Mouse (Mus musculus) embryonic fibroblast, embryonic 13.5 days (primary cell): ENCODE results near the gene Nudt3. TPM values are rescaled to one million over a fixed set of nuclear protein-coding genes. Genes with fewer than 3 reads are reported as not detected.

ENCODE experiments used
- H3K27ac ChIP-seq: 2 replicates; pipeline ENCODE4 v1.5.1; 2012; ENCODE audit warnings: low read length, control low read depth, inconsistent platforms; ENCODE audit not compliant: insufficient read depth
- H3K4me1 ChIP-seq: 2 replicates; pipeline ENCODE4 v1.6.1; 2011; ENCODE audit warnings: low read length; ENCODE audit not compliant: control insufficient read depth, insufficient read depth
- H3K4me3 ChIP-seq: 2 replicates; pipeline ENCODE4 v1.5.1; 2011; ENCODE audit warnings: mild to moderate bottlenecking, control low read depth, low read length; ENCODE audit not compliant: insufficient read depth
- CTCF ChIP-seq: IDR thresholded peaks from 2 replicates; pipeline ENCODE4 v1.5.1; 2011; ENCODE audit warnings: mild to moderate bottlenecking, control low read depth, low read length, moderate library complexity, borderline replicate concordance; ENCODE audit not compliant: insufficient read depth
- POLR2A ChIP-seq: IDR thresholded peaks from 2 replicates; pipeline ENCODE4 v1.6.1; 2011; ENCODE audit warnings: low read depth, mild to moderate bottlenecking, control low read depth, low read length, moderate library complexity
- polyA plus RNA-seq: library from polyadenylated mRNA; stranded (reverse); fragments of >200 nt; gene quantifications from 2 replicates; pipeline ENCODE4 v1.2.4, GENCODE M21; 2011; ENCODE audit warnings: low read depth; ENCODE audit not compliant: missing spikeins, insufficient read length

Nudt3 gene
- polyA plus RNA-seq, 1 experiment = 131 TPM

DNA sequence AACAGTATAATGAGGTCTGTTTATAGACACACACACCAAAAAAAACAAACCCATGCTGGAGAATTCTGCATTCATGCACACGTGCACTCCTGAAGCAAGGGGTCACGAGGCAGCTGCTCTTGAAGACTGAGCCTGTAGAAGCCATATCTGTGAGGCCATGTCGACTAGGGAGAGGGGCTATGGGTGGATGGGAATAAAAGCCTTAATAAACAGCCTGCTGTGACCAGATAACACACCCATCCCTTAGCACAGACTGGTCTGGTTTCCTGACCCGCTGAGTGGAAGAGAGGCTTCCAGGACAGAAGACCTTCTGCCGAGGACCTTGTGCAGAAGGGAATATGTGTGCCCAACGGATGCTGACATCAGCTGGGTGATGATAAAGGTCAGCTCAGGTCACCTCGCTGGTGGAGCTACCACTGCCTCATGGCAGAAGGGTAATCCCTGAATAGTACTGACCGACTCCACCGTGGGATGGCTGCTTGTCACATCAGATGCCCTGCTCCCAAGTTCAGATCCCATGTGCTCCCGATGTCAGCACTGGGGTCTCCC lies 49.4 kb downstream of the Nudt3 start:
- Histone ChIP-seq H3K4me3 (no peak overlapping the region), H3K4me1 (no peaks in the 10 kb centered on the region), H3K27ac (no peak overlapping the region)
- no peak for TF ChIP-seq POLR2A
- TF ChIP-seq CTCF = no peak

DNA sequence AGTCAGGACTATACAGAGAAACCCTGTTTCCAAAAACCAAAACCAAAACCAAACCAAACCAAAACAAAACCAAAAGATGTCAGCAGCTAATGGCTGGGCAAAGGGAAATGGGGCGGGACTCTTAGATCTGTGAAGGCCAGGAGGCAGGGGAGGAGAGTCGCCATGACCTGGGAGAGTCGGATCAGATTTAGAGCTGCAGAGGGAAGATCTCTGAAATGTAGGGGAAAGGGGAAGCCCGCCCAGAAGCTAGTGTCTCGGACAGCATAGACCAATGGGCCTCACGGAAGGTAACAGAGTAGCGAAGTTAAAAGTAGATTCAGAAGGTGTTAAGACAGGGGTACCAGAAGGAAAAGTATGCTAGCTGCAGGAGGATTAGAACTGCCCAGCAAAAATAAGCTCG lies 52.0 kb downstream of the Nudt3 start:
- Histone ChIP-seq H3K27ac (no peak overlapping the region), H3K4me3 (no peak overlapping the region), H3K4me1 (0 out of 2 replicates have a peak, but pooled peaks cover 1% of the 10 kb centered on the region)
- no peak for TF ChIP-seq CTCF
- TF ChIP-seq POLR2A = no peak

DNA sequence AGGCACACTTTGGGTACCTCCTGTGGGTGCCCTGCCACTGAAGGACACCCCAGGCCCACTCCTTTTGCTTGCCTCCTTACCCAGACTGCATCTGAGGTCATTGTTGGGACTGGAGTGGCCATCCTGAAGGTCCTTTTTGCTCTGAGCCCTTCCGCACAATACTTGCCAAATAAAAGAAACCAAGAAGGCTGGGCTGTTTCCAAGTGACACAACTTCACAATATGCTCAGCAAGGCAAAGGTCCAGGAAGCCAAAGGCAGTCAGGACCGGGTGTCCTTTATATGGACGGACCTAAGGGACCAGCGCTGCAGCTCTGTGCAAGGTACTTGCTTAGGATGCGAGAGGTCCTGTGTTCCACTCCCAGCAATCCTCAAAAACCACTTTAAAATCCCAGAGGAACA lies 55.1 kb downstream of the Nudt3 start:
- TF ChIP-seq CTCF (no peak), POLR2A (no peak)
- Histone ChIP-seq H3K4me1 (0 out of 2 replicates have a peak, but pooled peaks cover 6% of the 10 kb centered on the region), H3K27ac (no peak overlapping the region), H3K4me3 (no peak overlapping the region)

DNA sequence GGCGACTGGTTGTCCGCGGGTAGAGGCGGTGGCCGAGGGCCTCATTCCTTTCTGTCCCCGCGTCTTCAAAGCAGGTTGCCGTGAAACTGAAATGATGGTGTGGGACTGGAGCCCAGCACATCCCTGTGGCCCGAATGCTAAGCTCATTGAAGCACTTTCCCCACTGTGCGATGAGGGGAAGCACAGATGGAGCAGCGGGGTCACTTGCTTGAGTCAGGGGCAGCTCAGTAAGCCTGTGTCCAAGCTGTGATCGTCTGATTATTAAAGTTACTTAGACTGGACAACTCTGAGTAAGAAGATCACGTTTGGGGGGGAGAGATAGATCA lies 57.4 kb downstream of the Nudt3 start:
- TF ChIP-seq POLR2A (peak; percentile 75), CTCF (no peak)
- Histone ChIP-seq H3K4me3 (peak overlapping the region; percentile 35), H3K27ac (no peak overlapping the region), H3K4me1 (peaks cover 16% of the 10 kb centered on the region; the same call in 1 of the 2 replicates)

DNA sequence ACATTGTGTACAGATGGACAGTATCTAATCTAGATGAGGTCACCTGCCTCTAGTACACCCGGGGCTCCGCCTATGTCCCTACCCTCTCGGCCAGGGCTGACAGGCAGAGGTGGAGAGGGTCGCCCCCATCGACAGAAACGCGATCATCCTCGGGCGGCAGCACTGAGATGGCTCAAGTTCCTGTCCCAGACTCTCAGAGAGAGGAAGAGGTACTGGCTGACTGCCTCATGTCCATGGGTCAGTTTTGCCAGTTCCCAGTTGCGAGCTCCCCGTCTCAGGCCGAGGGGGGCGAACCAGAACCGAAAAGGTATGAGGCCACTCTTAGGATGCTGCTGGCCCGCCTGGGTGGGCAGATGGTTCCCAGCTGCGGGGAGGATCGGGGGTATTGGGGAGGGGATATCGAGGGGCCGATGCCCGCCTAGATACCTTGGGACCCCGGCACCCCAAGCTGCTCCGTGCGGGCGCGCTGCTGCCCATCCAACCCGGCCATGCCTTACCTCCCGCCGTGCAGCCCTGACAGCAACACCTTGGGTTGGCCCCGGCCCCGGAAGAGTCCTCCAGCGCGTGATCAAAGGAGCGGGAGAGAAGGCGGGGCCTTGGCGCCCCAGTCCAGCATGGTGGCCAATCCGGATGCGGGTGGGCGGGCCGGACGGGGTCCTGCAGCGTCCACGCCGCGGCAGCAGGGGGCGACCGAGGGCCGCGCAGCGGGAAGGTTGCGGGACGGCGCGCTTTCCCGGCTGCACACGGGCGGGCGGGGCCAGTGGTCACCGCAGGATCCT lies 57.9 kb downstream of the Nudt3 start, which contains the start of gene AI413582:
TSS of gene AI413582 (minus strand) at position 594 of the 779 bp plus-strand sequence.
- TF ChIP-seq POLR2A (no peak; the same call in none of the 2 replicates), CTCF (peak; percentile 67)
- Histone ChIP-seq H3K4me1 (peaks cover 19% of the 10 kb centered on the region; the same call in 1 of the 2 replicates), H3K27ac (no peak within 1 kb of the TSS; the same call in 1 of the 2 replicates), H3K4me3 (peak within 1 kb of the TSS; percentile 60)

DNA sequence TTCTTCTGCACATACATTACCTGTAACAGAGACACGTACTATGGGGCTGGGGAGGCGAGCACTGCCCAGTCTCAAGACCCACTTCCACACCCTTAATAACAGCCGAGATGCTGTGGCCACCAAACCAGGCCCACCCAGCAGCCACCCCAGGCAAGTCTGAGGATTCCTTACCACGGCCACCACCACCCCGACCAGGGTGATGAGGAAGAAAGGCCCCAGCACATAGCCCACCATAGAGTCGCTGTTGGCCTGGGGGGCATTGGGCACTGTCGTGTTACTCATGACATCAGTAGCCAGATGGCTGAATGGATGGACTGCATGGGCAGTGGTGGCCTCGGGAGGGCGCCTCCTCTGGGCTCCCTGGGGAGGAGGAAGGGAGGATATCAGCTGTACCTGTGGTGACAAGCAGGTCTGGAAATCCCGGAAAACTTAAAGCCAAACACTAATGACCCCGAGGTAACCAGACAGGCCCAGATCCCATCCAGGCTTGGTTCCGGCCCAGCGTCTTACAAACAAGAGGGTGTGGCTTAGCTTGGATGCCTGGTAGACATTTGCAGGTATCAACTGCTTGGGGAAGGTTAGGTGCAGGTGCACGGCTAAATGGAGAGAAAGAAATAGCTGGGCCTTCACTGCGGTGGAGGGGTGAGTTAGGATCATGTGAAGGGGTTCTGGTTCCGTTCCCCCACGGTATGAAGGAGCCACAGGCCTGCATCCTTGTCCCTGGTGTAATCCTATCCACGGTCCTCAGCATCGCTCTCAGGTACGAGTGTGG lies 58.7 kb downstream of the Nudt3 start:
- peaks cover 23% of the 10 kb centered on the region; the same call in 1 of the 2 replicates for H3K4me1 ChIP-seq
- no peak overlapping the region; the same call in 1 of the 2 replicates for H3K27ac ChIP-seq
- TF ChIP-seq POLR2A (0 out of 2 replicates have a peak, but pooled peaks have one; percentile 3), CTCF (peak; percentile 18; the same call in 1 of the 2 replicates)
- H3K4me3 ChIP-seq = peak overlapping the region; percentile 60

DNA sequence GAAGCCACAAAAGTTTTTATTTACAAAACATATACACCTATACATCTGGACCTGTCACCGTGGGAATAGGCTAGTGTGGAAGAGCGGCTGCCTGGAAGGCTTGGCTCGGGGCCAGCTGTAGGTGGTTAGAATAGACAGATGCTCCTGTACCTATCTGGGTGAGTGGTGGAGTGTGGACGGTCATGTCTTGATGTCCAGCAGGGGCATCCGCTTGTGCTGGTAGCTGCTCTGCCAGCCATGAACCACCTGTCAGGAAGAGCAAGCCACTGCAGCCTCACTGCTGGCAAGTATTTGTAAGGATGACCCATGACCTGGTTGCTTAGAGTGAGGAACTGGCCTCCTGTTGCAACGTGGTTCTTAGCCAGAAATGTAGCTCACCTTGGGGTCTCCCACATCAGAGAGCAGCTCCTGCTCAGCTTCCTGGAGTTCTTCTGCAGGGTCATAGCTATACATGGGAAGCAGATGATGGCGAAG lies 59.5 kb downstream of the Nudt3 start:
- peaks cover 23% of the 10 kb centered on the region; the same call in 1 of the 2 replicates for H3K4me1 ChIP-seq
- no peak overlapping the region for H3K4me3 ChIP-seq
- TF ChIP-seq POLR2A (0 out of 2 replicates have a peak, but pooled peaks have one; percentile 13), CTCF (no peak)
- no peak overlapping the region for H3K27ac ChIP-seq

DNA sequence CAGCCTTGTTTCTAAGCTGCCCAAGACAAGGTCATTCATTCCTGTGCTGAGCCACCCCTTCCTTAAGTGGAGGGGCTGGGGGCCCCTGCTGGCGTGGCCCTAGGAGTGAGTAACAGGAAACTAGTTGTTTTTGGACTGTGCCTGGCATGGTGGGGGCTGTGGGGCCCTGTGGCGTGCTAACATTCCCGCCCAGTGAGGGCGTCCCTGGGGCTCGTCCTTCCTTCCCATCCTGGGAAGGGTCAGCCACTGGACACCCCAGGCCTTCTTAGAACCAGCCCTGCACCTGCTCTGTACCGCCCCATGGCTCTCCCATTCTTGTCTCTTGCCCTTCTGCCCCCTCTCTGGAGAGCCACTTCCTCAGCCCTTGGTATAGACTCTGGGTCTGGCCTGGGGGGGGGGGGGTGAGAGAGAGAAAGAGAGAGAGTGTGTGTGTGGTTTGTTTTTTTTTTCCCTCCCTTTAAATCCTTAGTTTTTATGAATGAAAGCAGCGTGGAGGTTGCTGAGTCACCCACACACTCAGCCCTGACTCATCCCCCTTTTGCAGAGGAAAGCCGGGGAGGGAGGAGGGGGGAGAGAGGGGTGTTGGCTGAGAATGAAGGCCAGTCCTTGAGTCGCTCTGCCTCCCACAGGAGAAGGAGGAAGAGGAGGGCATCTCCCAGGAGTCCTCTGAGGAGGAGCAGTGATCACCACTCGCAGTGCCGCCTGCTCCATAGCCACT lies 61.3 kb downstream of the Nudt3 start:
- Histone ChIP-seq H3K27ac (peak overlapping the region; percentile 88), H3K4me1 (peaks cover 23% of the 10 kb centered on the region; the same call in 1 of the 2 replicates), H3K4me3 (no peak overlapping the region)
- TF ChIP-seq CTCF (no peak), POLR2A (no peak)

DNA sequence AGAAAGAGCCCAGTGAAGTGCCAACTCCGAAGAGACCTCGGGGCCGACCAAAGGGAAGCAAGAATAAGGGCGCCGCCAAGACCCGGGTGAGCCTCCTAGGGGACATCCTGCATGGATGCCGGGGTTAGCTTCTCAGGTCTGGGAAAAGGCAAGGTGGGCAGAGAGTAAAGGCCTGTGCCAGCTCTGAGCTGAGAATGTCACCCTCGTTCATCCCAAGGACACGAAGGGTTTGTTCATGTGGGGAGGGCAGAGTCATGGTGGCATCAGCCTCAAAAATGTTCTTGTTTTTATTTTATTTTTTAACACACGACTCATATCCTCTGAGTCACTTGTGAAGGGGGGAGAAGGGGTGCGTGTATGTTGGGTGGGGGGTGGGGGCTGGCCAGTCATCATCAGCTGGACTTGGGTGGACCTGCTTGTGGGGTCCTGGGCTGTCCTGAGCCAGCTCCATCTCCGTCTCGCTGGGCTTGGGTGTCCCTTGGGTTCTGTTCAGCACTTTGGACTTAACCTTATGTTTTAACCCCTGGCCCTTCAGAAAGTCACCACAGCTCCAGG lies 62.3 kb downstream of the Nudt3 start:
- Histone ChIP-seq H3K4me3 (no peak overlapping the region), H3K4me1 (peaks cover 20% of the 10 kb centered on the region; the same call in 1 of the 2 replicates), H3K27ac (peak overlapping the region; percentile 88)
- TF ChIP-seq POLR2A (no peak), CTCF (no peak)
